Mouse (Mus musculus) neural tube, embryonic 14.5 days (tissue): ENCODE results near the gene Gm13278. TPM values are rescaled to one million over a fixed set of nuclear protein-coding genes. Genes with fewer than 3 reads are reported as not detected.

ENCODE experiments used
- ATAC-seq: fragments of 200-750 bp; cut with Nextera tagmentation; 2 replicates; pipeline ENCODE4 v1.8.0; 2017; ENCODE audit warnings: low read depth, mild to moderate bottlenecking, moderate TSS enrichment, moderate library complexity
- H3K27ac ChIP-seq: fragments of 300-500 bp; sonication (generic); 2 replicates; pipeline ENCODE4 v1.5.1; 2014; ENCODE audit warnings: low read depth, mild to moderate bottlenecking, control low read depth, low read length, moderate library complexity, mixed read lengths
- H3K27me3 ChIP-seq: fragments of 300-500 bp; sonication (generic); 2 replicates; pipeline ENCODE4 v1.6.1; 2014; ENCODE audit warnings: low read length; ENCODE audit not compliant: control insufficient read depth, insufficient read depth
- H3K36me3 ChIP-seq: fragments of 300-500 bp; sonication (generic); 2 replicates; pipeline ENCODE4 v1.6.1; 2014; ENCODE audit warnings: low read length, mixed read lengths; ENCODE audit not compliant: control insufficient read depth, insufficient read depth
- H3K4me1 ChIP-seq: fragments of 300-500 bp; sonication (generic); 2 replicates; pipeline ENCODE4 v1.6.1; 2014; ENCODE audit warnings: low read length; ENCODE audit not compliant: control insufficient read depth, insufficient read depth
- H3K4me2 ChIP-seq: fragments of 300-500 bp; sonication (generic); 2 replicates; pipeline ENCODE4 v1.6.1; 2014; ENCODE audit warnings: mild to moderate bottlenecking, low read depth, low read length, control low read depth
- H3K4me3 ChIP-seq: fragments of 300-500 bp; sonication (generic); 2 replicates; pipeline ENCODE4 v1.5.1; 2014; ENCODE audit warnings: low read depth, low read length, control low read depth, mixed read lengths
- H3K9ac ChIP-seq: fragments of 300-500 bp; sonication (generic); replicated peaks from 2 replicates; pipeline ENCODE4 v1.6.1; 2014; ENCODE audit warnings: low read depth, mild to moderate bottlenecking, control low read depth, low read length, mixed read lengths
- H3K9me3 ChIP-seq: fragments of 300-500 bp; sonication (generic); 2 replicates; pipeline ENCODE4 v1.6.1; 2016; ENCODE audit warnings: low read length; ENCODE audit not compliant: control insufficient read depth
- WGBS: fragments of 180-500 bp; shearing (Covaris S2); extraction: QIAGEN DNeasy Blood & Tissue Kit; methylation state at CpG from one replicate; pipeline ENCODE4 v1.1.7; 2014; 5-methylcytosine and 5-hydroxymethylcytosine counted together
- polyA plus RNA-seq: library from polyadenylated mRNA; unstranded; fragments of >200 nt; fragmentation: Nextera tagmentation; extraction: Ambion mirVana; gene quantifications from 2 replicates; pipeline ENCODE4 v1.2.1, GENCODE M21; 2014

Gene Gm13278
- polyA plus RNA-seq, 1 experiment from 2014 or later = not detected

GRCm38 (mm10) chr4:88841438-88841911 is 50.1 kb downstream of the Gm13278 start, which contains the start of gene Ifna4:
Ifna4 (plus strand) TSS chr4:88841861.
- H3K36me3 ChIP-seq = no peaks in the 10 kb centered on the region
- no peak within 1 kb of the TSS for H3K9ac ChIP-seq
- H3K27me3 ChIP-seq = no peaks in the 10 kb centered on the region
- no peaks in the 10 kb centered on the region for H3K4me1 ChIP-seq
- 48% methylated on average over 2 of the region's 2 CpGs for WGBS
- H3K4me2 ChIP-seq = no peak within 1 kb of the TSS
- H3K27ac ChIP-seq = no peak within 1 kb of the TSS
- no peak for ATAC-seq
- H3K4me3 ChIP-seq = no peak within 1 kb of the TSS
- no peaks in the 10 kb centered on the region for H3K9me3 ChIP-seq

Other genes starting within 250 kb of the Gm13278 start
- not detected in 2 replicates for gene Ifna15, start 233.3 kb upstream of the Gm13278 start, polyA plus RNA-seq
- not detected in 2 replicates for gene Ifna14, start 219.8 kb upstream of the Gm13278 start, polyA plus RNA-seq
- not detected in 2 replicates for gene Ifna9, start 199.2 kb upstream of the Gm13278 start, polyA plus RNA-seq
- gene Ifna12, start 188.2 kb upstream of the Gm13278 start, polyA plus RNA-seq = not detected in 2 replicates
- not detected in 2 replicates for gene C87499, start 157.1 kb upstream of the Gm13278 start, polyA plus RNA-seq
- not detected in 2 replicates for gene Ifna13, start 147.1 kb upstream of the Gm13278 start, polyA plus RNA-seq
- not detected in 2 replicates for gene Ifna16, start 114.6 kb upstream of the Gm13278 start, polyA plus RNA-seq
- not detected in 2 replicates for gene Ifna2, start 107.6 kb upstream of the Gm13278 start, polyA plus RNA-seq
- gene Ifnab, start 100.2 kb upstream of the Gm13278 start, polyA plus RNA-seq = not detected in 2 replicates
- gene Gm26566, start 69.7 kb upstream of the Gm13278 start, polyA plus RNA-seq = 1.6 and 2.6 TPM in 2 replicates
- gene Klhl9, start 69.1 kb upstream of the Gm13278 start, polyA plus RNA-seq = 129 and 164 TPM in 2 replicates
- gene Gm13271, start 36.7 kb upstream of the Gm13278 start, polyA plus RNA-seq = not detected in 2 replicates
- not detected in 2 replicates for gene Gm13283, start 31.4 kb upstream of the Gm13278 start, polyA plus RNA-seq
- gene Gm13290, start 17.7 kb upstream of the Gm13278 start, polyA plus RNA-seq = not detected in 2 replicates
- gene Gm13289, start 14.6 kb upstream of the Gm13278 start, polyA plus RNA-seq = not detected in 2 replicates
- not detected in 2 replicates for gene Gm13272, start 11.7 kb upstream of the Gm13278 start, polyA plus RNA-seq
- not detected in 2 replicates for gene Ifnz, start 9.4 kb upstream of the Gm13278 start, polyA plus RNA-seq
- not detected in 2 replicates for gene Gm13276, start 5.8 kb upstream of the Gm13278 start, polyA plus RNA-seq
- gene Gm13277, start 2.9 kb upstream of the Gm13278 start, polyA plus RNA-seq = not detected in 2 replicates
- not detected in 2 replicates for gene Gm13275, start 2.9 kb downstream of the Gm13278 start, polyA plus RNA-seq
- gene Gm13279, start 5.8 kb downstream of the Gm13278 start, polyA plus RNA-seq = not detected in 2 replicates
- not detected in 2 replicates for gene Gm13285, start 8.1 kb downstream of the Gm13278 start, polyA plus RNA-seq
- gene Gm13287, start 11.7 kb downstream of the Gm13278 start, polyA plus RNA-seq = not detected in 2 replicates
- not detected in 2 replicates for gene Gm13288, start 14.0 kb downstream of the Gm13278 start, polyA plus RNA-seq
- not detected in 2 replicates for gene Ifna7, start 24.7 kb downstream of the Gm13278 start, polyA plus RNA-seq
- gene Ifna11, start 28.4 kb downstream of the Gm13278 start, polyA plus RNA-seq = not detected in 2 replicates
- not detected in 2 replicates for gene Ifna6, start 35.9 kb downstream of the Gm13278 start, polyA plus RNA-seq
- gene Ifna5, start 44.0 kb downstream of the Gm13278 start, polyA plus RNA-seq = not detected in 2 replicates
- not detected in 2 replicates for gene Ifna4, start 50.3 kb downstream of the Gm13278 start, polyA plus RNA-seq
- not detected in 2 replicates for gene Ifna1, start 58.5 kb downstream of the Gm13278 start, polyA plus RNA-seq
- not detected in 2 replicates for gene Ifne, start 88.7 kb downstream of the Gm13278 start, polyA plus RNA-seq